Mouse (Mus musculus): Measurements from ENCODE around the gene Elp4.

Elp4 gene

DNA sequence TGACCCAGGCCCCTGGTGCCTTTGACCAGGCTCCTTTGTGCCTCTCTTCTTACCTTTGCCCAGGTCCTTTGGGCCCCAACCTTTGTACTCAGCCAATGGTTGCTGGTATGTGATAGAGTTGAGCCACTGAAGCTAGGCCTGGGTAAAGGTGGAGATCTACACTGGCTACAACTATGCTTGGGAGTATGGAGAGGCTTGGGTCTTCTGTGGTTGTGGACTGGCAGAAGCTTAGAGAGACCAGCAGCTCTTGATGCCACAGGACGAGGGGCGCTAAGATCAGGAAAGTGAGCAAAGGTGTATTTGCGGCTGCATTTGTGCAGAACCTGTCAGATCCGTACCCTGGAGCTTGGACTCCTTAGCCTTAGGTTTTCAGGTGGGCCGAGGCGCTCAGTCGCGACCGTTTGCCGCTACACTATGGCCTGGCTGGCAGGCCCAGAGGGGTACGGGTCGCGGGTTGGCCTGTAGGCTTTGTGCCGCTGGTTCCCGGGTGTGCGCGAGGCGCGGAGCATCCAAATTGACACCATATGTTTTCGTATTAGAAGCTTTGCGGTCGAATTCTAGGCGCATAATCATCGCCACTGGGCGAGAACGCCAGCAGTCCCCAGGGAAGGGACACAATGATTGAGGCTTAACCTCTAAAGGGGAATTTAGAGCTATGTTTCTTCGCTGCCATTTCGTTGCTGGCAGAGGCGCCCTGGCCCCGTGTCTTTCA lies 223.2 kb downstream of the Elp4 start:
- DNase-seq: no peak

DNA sequence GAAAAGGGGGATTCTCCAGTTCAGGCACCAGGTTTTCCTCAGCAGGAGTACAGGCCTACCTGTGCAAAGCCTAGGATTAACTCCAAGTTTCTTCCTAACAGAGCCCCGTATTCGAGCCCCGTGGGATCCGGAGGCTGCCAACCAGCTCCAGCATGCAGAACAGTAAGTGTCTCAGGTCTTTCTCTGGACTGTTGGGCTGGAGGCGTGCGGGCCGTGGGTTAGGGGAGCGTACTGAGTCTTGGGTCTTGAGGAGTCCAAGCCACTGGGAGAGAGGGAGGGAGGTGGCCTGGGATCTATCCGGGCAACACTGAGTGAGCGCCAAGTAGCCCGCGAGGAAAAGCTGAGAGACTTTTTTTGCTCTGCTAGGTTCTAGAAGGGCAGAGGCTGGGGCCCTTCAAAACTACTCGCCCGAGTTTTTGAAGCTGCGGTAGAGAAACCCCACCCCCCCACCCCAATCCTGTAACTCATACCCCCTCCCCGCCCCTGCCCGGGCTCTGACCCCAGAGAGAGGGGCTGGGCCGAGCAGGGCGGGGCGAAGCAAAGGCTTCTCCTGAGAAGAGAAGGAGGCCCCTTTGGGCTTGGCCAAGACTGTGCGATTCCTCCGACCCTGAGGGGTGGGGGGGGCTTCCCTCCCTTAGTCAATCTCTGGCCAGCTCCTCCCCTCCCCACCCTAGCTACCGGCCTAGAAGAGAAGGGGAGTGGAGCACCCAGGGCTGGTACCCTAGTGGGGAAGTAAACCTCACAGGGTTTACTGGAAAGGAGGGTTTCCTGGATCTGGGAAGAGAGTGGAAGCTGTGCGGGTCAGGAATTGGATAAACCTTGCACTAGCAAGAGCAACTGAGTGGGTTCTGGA lies 224.0 kb downstream of the Elp4 start:
- DNase-seq: no peak

DNA sequence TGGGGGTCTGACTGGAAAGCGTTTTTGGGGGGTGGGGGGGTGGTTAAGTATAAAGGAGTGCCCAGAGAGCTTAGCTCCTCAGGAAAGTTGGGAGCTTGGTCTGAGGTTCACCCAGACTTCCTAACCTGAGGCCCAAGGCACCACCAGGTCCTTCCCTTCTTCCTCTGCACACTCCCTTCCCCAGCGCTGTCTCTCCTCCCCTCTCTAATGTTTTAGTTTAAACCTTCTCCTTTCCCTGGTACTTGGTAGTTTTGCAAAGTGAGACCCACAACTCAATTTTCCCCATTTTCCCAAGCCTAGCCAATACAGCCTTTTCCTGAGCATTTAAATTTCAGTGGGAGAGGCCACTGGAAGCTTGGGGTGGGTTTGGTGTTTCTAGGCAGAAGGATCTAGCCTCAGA lies 225.0 kb downstream of the Elp4 start:
- no peak for DNase-seq

DNA sequence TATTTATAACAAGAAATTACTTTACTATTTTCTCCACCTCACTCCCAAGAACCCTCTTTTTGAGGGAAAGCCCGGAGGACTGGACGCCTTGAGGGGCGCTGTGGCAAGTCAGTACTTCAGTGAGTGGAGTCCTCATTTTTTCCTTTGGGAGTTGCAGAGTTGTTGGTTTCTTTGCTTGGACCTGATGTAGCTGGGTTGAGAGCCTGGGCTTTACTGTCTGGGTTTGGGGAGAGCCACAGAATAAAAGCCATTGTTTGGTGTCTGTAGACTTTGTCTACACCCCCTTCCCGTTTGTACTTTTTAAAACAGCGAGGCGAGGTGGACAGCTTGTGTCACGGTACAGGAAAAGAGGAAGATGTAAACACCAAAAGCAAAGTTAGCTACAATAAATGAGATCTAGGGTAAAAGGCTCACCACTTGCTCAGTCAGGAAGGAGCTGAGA lies 225.5 kb downstream of the Elp4 start:
- DNase-seq: no peak

GRCm38 (mm10) chr2:105678306-105678705 lies 226.1 kb downstream of the Elp4 start:
- DNase-seq: no peak

DNA sequence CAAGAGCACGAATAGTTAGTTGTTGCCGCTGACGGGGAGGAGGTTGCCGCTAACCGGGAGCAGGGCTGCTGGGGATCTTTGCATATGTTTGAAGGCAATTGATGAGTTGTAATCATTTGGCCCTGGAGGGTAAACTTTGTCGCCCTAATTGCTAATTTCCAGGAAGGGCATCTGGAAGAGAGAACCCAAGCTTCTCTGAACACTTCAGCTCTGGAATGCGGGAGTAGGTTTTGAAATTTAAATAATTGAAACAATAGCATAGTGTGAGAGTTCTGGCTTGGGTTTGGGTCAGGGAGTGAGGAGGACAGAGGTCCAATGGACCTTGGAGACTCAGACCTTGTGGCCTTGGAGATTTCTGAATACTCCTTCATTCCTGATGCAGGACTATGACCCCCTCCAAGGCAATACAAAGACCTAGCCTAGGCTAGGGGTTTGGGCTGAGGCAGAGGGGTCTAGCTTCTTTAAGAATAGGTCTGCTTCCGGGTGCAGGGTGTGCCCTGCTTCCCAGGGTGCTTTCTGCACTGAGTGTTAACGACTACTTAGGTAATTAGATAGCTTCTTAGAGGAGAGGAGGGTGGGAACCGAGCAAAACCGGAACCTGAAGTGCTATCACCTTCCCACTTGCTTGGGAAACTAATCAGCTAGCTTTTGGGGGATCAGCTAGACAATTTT lies 226.8 kb downstream of the Elp4 start:
- DNase-seq: no peak

GRCm38 (mm10) chr2:105676909-105677433 lies 227.4 kb downstream of the Elp4 start:
- DNase-seq: no peak

- DNase-seq: peak; percentile 24
Observed at GRCm38 (mm10) chr2:105676080-105676908, 228.1 kb downstream of the Elp4 start.

- DNase-seq: no peak
Observed at GRCm38 (mm10) chr2:105675730-105676079, 228.7 kb downstream of the Elp4 start.

- DNase-seq: peak; percentile 60
Observed at GRCm38 (mm10) chr2:105674875-105675729, 229.3 kb downstream of the Elp4 start.

DNA sequence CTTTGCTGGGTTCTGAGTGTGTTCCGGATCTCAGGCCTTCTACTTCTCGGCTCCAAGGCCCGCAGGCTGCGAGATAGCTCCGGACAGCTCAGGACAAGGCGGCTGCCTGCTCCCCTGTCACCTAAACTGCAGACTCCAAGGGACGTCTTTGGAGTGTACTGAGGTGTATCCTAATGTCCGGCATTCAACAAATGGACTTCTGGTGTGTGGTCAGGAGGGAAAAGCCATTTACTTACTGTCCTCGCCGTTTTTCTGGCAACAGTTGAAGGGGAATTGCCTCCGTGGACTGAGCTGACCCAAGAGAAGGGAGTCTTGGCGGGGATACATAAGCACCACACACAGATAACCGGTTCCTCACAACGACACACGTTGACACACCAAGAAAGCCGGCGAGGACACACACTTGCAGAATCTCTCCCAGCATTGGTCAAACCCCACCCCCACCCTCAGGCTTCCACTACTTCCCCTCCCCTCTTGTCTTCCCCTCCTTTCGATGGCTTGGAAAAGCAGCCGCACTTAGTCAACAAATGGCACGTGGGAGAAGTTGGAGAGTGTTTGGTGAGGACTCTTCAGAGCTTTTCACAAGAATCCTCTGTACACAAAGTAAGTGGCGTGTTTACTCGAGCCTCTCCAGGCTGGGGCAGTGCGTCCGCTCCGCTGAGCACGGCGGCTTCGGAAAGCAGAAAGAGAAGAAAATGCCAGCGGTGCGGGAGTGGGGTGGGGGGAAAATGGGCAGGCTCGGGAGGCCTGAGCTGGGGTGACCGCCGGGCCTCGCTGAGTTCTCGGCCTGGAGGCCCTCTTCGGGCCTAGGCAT lies 230.1 kb downstream of the Elp4 start:
- DNase-seq: no peak

DNA sequence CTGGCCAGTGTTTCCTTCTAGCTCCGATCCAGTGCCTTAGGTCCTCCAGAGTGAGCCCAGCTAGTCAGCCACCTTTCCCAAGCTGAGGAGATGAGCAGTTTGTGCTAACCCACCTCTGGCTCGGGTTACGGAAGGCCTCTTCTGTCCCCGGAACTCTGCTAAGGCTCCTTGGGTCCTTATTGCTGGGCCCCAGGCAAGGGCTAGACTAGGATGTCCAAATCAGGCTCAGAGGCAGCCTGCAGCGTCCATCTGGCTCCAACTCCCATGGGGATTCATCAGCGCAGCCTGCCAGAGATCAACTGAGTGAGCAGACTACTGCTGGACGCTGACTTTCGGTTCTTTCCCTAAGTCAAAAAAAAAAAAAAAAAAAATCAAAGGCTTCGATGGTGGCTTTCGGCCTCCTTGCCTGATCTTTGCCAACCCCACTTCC lies 230.7 kb downstream of the Elp4 start:
- no peak for DNase-seq

DNA sequence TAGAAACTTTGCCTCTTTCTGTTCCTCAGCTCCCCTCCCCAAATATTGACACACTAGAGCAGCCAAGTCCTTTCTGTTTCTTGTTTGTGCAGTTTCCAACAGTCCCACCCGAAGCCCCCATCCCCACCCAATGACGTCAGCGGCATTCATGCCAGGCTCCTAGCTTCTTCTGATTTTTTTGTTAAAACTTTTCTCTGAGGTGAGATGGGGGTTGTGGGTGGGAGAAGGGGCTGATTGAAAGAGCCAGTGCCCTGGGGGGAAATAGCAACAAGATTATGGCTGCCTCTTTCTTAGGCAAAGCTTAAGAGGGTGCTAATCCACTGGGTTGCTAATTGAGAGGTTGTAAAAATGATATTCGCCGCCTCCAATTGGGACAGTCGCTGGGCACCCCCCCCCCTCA lies 231.3 kb downstream of the Elp4 start:
- DNase-seq: no peak

GRCm38 (mm10) chr2:105672596-105672960 lies 231.8 kb downstream of the Elp4 start:
- no peak for DNase-seq

DNA sequence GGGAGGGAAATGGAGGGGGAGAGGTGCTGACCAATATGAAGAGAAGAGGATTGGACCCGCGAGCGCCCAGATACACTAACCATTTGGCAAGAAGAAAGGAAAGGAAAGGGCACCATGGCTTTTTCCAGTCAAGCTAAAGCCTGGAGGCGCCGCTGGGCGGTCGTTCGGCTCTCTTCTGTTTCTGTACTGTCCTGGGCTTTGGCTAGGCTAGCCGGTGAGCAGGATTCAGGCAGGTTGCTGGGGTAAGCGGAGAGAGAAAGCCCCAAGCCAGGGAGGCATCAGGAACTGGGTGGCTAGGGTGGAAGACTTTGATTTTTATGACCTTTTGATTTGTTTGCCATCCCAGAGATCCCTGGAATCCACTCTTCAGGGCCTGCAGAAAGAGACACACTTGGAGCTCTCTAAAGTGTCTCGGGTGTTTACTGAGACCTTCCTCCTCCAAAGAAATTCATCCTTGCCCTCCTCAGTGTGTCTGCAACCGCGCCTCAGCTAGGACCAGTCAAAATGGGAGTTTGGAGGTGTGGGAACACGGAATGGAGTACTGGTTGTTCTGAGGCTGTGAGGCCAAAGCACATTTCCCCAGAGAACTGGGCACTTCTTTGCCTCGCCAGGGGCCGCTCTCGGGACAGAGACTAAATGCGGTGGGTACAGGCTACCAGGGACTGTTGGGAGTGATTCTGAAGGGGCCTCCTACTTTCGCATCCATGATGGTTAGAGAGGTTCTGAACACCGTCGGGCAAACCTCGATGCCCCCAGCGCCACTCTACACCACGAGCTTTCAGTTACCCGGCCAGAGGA lies 232.4 kb downstream of the Elp4 start:
- no peak for DNase-seq

DNA sequence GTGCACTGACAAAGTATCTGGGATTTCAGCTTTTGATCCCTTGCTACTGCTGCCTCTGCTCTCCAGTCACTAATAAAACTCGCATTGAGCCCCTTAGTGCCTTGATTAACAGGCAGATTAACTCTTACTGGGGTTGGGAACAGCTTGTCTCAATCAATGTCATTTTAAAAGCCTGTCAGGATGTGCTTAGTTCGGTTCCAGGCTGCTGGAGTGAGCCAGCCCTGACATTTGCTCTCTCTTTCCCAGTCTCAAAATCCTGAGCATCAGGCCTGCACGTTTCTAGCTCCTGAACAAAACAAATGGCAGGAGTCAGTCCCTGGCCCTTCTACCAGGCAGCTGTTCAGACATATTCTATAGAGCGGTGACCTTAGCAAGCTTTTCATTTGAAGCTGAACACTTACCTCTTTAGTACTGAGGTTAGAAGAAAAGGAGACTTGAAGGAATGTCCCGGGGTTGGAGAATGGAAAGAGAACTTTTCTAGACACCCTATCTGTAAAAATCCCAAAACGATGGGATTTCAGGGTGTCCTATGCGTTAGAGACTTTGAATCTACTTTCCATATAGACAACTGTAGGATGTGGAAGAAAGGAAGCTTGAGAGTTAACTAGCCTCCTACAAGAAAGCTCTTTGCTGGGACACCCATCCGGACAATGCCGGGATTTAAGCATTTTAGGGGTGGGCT lies 233.1 kb downstream of the Elp4 start:
- no peak for DNase-seq

GRCm38 (mm10) chr2:105670731-105671095 lies 233.7 kb downstream of the Elp4 start:
- DNase-seq: no peak

DNA sequence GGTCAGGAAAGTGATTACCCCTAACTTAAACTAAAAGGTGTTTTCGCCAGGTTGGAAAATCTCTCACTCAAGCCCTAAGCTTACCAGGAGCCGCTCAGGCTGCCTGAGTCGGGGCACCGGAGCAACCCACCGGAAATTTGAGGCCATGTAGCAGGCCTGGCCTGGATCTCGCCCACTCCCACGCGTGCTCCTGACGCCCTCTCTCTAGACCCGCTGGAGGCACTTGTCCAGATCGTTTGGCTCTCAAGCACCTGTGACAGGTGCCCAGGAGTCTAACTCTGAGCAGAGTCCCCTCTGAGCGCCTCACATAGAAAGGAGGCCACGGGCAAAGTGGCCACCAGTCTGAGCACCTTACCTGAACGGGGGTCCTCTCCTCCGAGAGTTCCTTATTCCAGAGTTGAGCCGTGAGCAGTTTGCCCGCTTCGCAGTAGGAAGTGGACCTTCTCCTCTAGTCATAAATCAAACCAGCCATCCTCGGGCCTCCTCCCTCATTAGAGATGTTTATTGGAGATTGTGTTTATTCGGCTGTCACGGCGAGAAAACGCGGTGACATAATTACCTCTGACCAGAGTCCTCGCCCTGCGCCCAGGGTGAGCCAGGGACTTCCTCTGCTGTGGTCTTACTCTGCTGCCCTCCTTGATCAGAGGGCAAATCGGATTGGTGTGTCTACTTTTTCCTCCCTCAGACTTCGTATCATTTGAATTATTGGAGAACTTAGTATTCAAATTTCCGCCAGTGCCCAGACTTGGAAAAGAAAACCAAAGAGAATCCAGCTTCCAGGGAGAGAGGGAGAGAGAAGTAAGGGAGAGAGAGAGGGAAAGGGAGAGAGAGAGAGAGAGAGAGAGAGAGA lies 234.3 kb downstream of the Elp4 start:
- no peak for DNase-seq
